Mouse (Mus musculus): ENCODE measurements around the gene Dock6. TPM values are rescaled to one million over a fixed set of nuclear protein-coding genes. Genes with fewer than 3 reads are reported as not detected.

Gene Dock6
- total and polyA plus RNA-seq, 3 experiments, result 0.79 to 3.6 (median 3.3) TPM

- Histone ChIP-seq H3K4me3 (replicated peaks in 1 of 3; ENCODE audit: low read depth in 2 of 3, low read length in 2 of 3, poor library complexity in 1 of 3) (no peak overlapping the region), H3K4me2 (ENCODE audit: insufficient read depth, low read depth, poor library complexity, severe bottlenecking) (no peak overlapping the region), H3K9me3 (replicated peaks; ENCODE audit: low read length) (no peaks in the 10 kb centered on the region), H3K27me3 (replicated peaks) (no peaks in the 10 kb centered on the region), H3K79me2 (replicated peaks; ENCODE audit: control insufficient read depth, extremely low read depth, insufficient read depth, poor library complexity, severe bottlenecking) (peaks cover 6% of the 10 kb centered on the region; the same call in 1 of the 2 replicates), H3K4me1 (ENCODE audit: control insufficient read depth in 1 of 2, insufficient read depth in 2 of 2) (peaks cover 4 to 36% of the 10 kb centered on the region in 2 experiments), H3K9ac (ENCODE audit: insufficient read depth, low read depth) (no peak overlapping the region), H3K36me3 (replicated peaks in 1 of 2; ENCODE audit: control insufficient read depth in 1 of 2, insufficient read depth in 1 of 2, low read length in 1 of 2) (peaks cover 16 to 74% of the 10 kb centered on the region in 2 experiments), H3K27ac (ENCODE audit: insufficient read depth, low read depth) (no peak overlapping the region)
- no peak for DNase-seq (ENCODE audit: extremely low read depth)
- in situ Hi-C loops (cut with MboI; ENCODE audit: low pct_ligation_motif_present, low pct_unique_long_range_greater_than_20kb, low sequenced_read_pairs) (no loop called here), dilution Hi-C loops (cut with MboI; ENCODE audit: extremely low pct_ligation_motif_present, extremely low pct_unique_long_range_greater_than_20kb, low sequenced_read_pairs) (no loop called here)
- TF ChIP-seq MXI1 (IDR thresholded peaks at IDR 0.05; ENCODE audit: low read depth, low read length) (no peak), KAT2A (IDR thresholded peaks at IDR 0.05; ENCODE audit: insufficient replicate concordance, low read length) (no peak), ZKSCAN1 (IDR thresholded peaks at IDR 0.05; ENCODE audit: borderline replicate concordance, low read depth, low read length) (no peak), JUN (IDR thresholded peaks at IDR 0.05; ENCODE audit: insufficient read depth, low read depth, low read length) (no peak), IRF4 (IDR thresholded peaks at IDR 0.05; ENCODE audit: low read depth, low read length) (no peak), ZC3H11A (IDR thresholded peaks at IDR 0.05; ENCODE audit: low read depth, low read length) (no peak), CHD1 (IDR thresholded peaks at IDR 0.05; ENCODE audit: low read depth, low read length) (no peak), NELFE (IDR thresholded peaks at IDR 0.05; ENCODE audit: low read depth, low read length) (no peak)
Observed at GRCm38 (mm10) chr9:21754003-21754402, 98.4 kb downstream of the Dock6 start.

- H3K4me3 ChIP-seq (replicated peaks in 1 of 3; ENCODE audit: low read depth in 2 of 3, low read length in 2 of 3, poor library complexity in 1 of 3), result no peak overlapping the region
- H3K36me3 ChIP-seq (replicated peaks in 1 of 2; ENCODE audit: control insufficient read depth in 1 of 2, insufficient read depth in 1 of 2, low read length in 1 of 2), result peaks cover 28 to 83% of the 10 kb centered on the region in 2 experiments
- no peaks in the 10 kb centered on the region for H3K79me2 ChIP-seq (replicated peaks; ENCODE audit: control insufficient read depth, extremely low read depth, insufficient read depth, poor library complexity, severe bottlenecking)
- H3K27me3 ChIP-seq (replicated peaks), result no peaks in the 10 kb centered on the region
- peaks cover 0 to 20% of the 10 kb centered on the region in 2 experiments; a peak in 2 of 4 replicates for H3K4me1 ChIP-seq (ENCODE audit: control insufficient read depth in 1 of 2, insufficient read depth in 2 of 2)
- no peaks in the 10 kb centered on the region for H3K9me3 ChIP-seq (replicated peaks; ENCODE audit: low read length)
- dilution Hi-C loops (cut with MboI; ENCODE audit: extremely low pct_ligation_motif_present, extremely low pct_unique_long_range_greater_than_20kb, low sequenced_read_pairs), result no loop called here
- H3K9ac ChIP-seq (ENCODE audit: insufficient read depth, low read depth), result no peak overlapping the region
- in situ Hi-C loops (cut with MboI; ENCODE audit: low pct_ligation_motif_present, low pct_unique_long_range_greater_than_20kb, low sequenced_read_pairs), result no loop called here
- TF ChIP-seq USF1 (IDR thresholded peaks at IDR 0.05; ENCODE audit: low read depth, low read length) (no peak), RCOR1 (conservative IDR thresholded peaks at IDR 0.05; ENCODE audit: low read depth, low read length) (no peak), POLR2AphosphoS2 (IDR thresholded peaks at IDR 0.05; ENCODE audit: low read depth, low read length) (no peak), CHD2 (IDR thresholded peaks at IDR 0.05; ENCODE audit: low read length) (no peak), MYC (IDR thresholded peaks at IDR 0.05; ENCODE audit: low read depth, low read length) (no peak), E2F4 (IDR thresholded peaks at IDR 0.05; ENCODE audit: insufficient replicate concordance, low read depth, low read length) (no peak), SMC3 (IDR thresholded peaks at IDR 0.05; ENCODE audit: low read depth, low read length) (no peak), BHLHE40 (IDR thresholded peaks at IDR 0.05; ENCODE audit: low read depth, low read length) (no peak), JUN (IDR thresholded peaks at IDR 0.05; ENCODE audit: insufficient read depth, low read depth, low read length) (no peak), CTCF (conservative IDR thresholded peaks at IDR 0.05 in 1 of 2, IDR thresholded peaks at IDR 0.05 in 1 of 2; ENCODE audit: low read depth in 2 of 2, low read length in 2 of 2) (no peak), JUND (conservative IDR thresholded peaks at IDR 0.05; ENCODE audit: low read depth, low read length) (no peak), EP300 (IDR thresholded peaks at IDR 0.05; ENCODE audit: low read length) (no peak), MAX (IDR thresholded peaks at IDR 0.05; ENCODE audit: low read length) (no peak), MEF2A (IDR thresholded peaks at IDR 0.05; ENCODE audit: borderline replicate concordance, low read depth, low read length) (no peak), ZMIZ1 (IDR thresholded peaks at IDR 0.05; ENCODE audit: low read depth, low read length) (no peak), TBP (conservative IDR thresholded peaks at IDR 0.05; ENCODE audit: low read depth, low read length) (no peak), USF2 (conservative IDR thresholded peaks at IDR 0.05; ENCODE audit: low read depth, low read length) (no peak), ZKSCAN1 (IDR thresholded peaks at IDR 0.05; ENCODE audit: borderline replicate concordance, low read depth, low read length) (no peak)
- DNase-seq (ENCODE audit: extremely low read depth), result no peak
- H3K4me2 ChIP-seq (ENCODE audit: insufficient read depth, low read depth, poor library complexity, severe bottlenecking), result no peak overlapping the region
- no peak overlapping the region for H3K27ac ChIP-seq (ENCODE audit: insufficient read depth, low read depth)
Observed at GRCm38 (mm10) chr9:21752252-21752792, 100.1 kb downstream of the Dock6 start.
